Mouse (Mus musculus): Measurements from ENCODE around the gene Adm.

- TF ChIP-seq CTCF (IDR thresholded peaks at IDR 0.05; ENCODE audit: extremely low read depth, insufficient read depth, low read length) (no peak), POLR2A (IDR thresholded peaks at IDR 0.05; ENCODE audit: extremely low read depth, insufficient read depth, low read length) (no peak)
Measured at GRCm38 (mm10) chr7:110650491-110650890, 23.0 kb downstream of the Adm start.

Measured in cortical plate, adult 2 months (tissue).